Mouse (Mus musculus): ENCODE results near the gene Fyn. TPM values are rescaled to one million over a fixed set of nuclear protein-coding genes. Genes with fewer than 3 reads are reported as not detected.

Gene Fyn
- polyA plus RNA-seq, 1 experiment from 2014 or later, result 79.1 TPM

- H3K4me1 ChIP-seq (replicated peaks), result peaks cover 54% of the 10 kb centered on the region
- H3K9me3 ChIP-seq, result no peaks in the 10 kb centered on the region
- no peak overlapping the region for H3K4me2 ChIP-seq
- no peak for ATAC-seq (ENCODE audit: low FRiP score, low read depth)
- WGBS, result 69% methylated on average over 8 of the region's 8 CpGs
- H3K36me3 ChIP-seq, result no peaks in the 10 kb centered on the region
- no peak overlapping the region for H3K9ac ChIP-seq
- no peak overlapping the region for H3K4me3 ChIP-seq
- no peaks in the 10 kb centered on the region for H3K27me3 ChIP-seq
- H3K27ac ChIP-seq (replicated peaks), result no peak overlapping the region
Measured at GRCm38 (mm10) chr10:39434758-39435448, 66.2 kb downstream of the Fyn start.

DNA sequence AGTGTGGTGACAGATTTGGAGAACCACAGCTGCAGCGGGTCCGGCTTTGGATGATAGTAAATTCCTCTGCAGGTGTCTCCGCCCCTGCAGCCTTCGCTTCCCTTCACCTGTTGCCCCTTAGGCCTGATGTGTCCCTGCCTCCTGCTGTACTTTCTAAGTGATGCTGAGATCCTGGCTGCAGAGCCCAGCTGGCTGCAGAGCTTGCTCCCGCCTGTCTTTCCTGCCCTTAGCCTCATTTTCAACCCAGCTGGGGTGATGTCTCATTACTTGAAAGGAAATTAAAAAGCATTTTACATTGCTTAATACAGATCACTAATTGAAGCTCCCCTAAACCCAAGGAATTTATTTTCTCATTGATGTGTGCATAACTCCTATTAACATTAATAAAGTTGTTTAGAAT lies 70.2 kb downstream of the Fyn start:
- Histone ChIP-seq H3K9me3 (no peaks in the 10 kb centered on the region), H3K4me3 (no peak overlapping the region), H3K27me3 (no peaks in the 10 kb centered on the region), H3K36me3 (no peaks in the 10 kb centered on the region), H3K4me1 (replicated peaks) (peaks cover 40% of the 10 kb centered on the region), H3K9ac (no peak overlapping the region), H3K27ac (replicated peaks) (0 out of 2 replicates have a peak overlapping the region, but pooled peaks have one; percentile 17), H3K4me2 (no peak overlapping the region)
- 62% methylated on average over 5 of the region's 5 CpGs for WGBS
- no peak for ATAC-seq (ENCODE audit: low FRiP score, low read depth)

DNA sequence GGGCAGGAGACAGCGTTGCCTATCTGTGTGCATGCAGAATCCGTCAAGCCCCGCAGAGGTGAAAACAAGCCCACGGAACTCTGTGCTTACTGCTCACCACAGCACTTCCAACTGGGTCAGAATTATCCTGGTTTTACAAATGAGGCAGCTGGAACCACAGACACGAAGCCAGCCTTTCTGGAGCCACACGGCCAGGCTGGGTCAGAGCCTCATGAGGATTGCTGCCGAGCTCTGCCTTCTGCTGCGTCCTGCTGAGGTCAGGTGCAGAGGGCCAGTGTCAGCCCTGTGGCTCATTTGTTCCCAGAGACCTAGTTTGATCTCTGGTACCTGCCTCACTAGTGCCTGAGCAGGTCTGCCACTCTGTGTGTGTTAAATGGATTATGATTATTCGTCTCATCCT lies 71.9 kb downstream of the Fyn start:
- no peak overlapping the region for H3K4me3 ChIP-seq

DNA sequence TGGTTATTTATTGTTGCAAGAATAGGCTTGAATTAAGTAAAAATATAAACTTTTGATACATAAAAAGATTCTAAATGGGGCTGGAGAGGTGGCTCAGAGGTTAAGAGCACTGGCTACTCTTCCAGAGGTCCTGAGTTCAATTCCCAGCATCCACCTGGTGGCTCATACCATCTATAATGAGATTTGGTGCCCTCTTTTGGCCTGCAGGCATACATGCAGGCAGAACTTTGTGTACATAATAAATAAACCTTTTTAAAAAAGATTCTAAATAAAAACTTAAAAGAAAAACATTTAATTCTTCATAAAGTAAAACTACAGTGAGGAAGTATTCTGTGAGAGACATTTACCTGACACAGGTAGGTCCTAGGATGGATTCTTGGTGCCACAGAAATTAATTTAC lies 73.0 kb downstream of the Fyn start:
- no peak overlapping the region for H3K4me2 ChIP-seq
- no peak for ATAC-seq (ENCODE audit: low FRiP score, low read depth)

More for the DNA sequence above, 71.9 kb downstream of the Fyn start:
- no peaks in the 10 kb centered on the region for H3K9me3 ChIP-seq
- H3K9ac ChIP-seq, result no peak overlapping the region
- H3K27me3 ChIP-seq, result no peaks in the 10 kb centered on the region
- H3K4me1 ChIP-seq (replicated peaks), result peaks cover 31% of the 10 kb centered on the region
- 54% methylated on average over 9 of the region's 9 CpGs for WGBS
- ATAC-seq (ENCODE audit: low FRiP score, low read depth), result no peak
- 0 out of 2 replicates have a peak overlapping the region, but pooled peaks have one; percentile 7 for H3K27ac ChIP-seq (replicated peaks)
- H3K36me3 ChIP-seq, result no peaks in the 10 kb centered on the region
- H3K4me2 ChIP-seq, result no peak overlapping the region

DNA sequence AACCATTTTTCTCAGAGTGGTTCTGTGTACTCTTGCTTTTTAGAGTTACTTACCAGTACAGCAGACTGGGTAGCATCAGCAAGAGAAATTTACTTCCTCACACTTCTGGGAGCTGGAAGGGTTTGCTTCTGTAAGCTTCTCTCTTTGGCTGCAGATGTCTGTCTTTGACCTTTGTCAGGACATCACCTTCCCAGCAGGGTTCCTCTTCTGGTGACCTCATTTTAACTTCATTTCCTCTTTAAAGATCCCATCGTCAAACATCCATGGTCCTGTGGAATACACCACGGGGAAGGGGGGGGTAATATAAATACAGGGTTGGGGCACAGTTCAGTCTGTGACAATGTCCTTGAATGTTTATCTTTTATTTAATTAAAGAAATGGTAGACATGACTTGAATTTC lies 74.5 kb downstream of the Fyn start:
- peaks cover 43% of the 10 kb centered on the region for H3K4me1 ChIP-seq (replicated peaks)
- H3K27ac ChIP-seq (replicated peaks), result no peak overlapping the region
- no peak for ATAC-seq (ENCODE audit: low FRiP score, low read depth)
- H3K4me3 ChIP-seq, result no peak overlapping the region
- 67% methylated on average over 2 of the region's 2 CpGs for WGBS
- no peak overlapping the region for H3K4me2 ChIP-seq
- H3K27me3 ChIP-seq, result no peaks in the 10 kb centered on the region
- no peaks in the 10 kb centered on the region for H3K9me3 ChIP-seq
- H3K36me3 ChIP-seq, result no peaks in the 10 kb centered on the region
- no peak overlapping the region for H3K9ac ChIP-seq

More for the DNA sequence above, 73.0 kb downstream of the Fyn start:
- Histone ChIP-seq H3K4me3 (no peak overlapping the region), H3K27me3 (no peaks in the 10 kb centered on the region), H3K27ac (replicated peaks) (no peak overlapping the region), H3K9ac (no peak overlapping the region), H3K4me1 (replicated peaks) (peaks cover 37% of the 10 kb centered on the region), H3K9me3 (no peaks in the 10 kb centered on the region), H3K36me3 (no peaks in the 10 kb centered on the region)

GRCm38 (mm10) chr10:39443947-39444346 lies 75.3 kb downstream of the Fyn start:
- Histone ChIP-seq H3K9me3 (no peaks in the 10 kb centered on the region), H3K27me3 (no peaks in the 10 kb centered on the region), H3K4me2 (no peak overlapping the region), H3K4me3 (no peak overlapping the region), H3K9ac (no peak overlapping the region), H3K4me1 (replicated peaks) (peaks cover 43% of the 10 kb centered on the region), H3K36me3 (no peaks in the 10 kb centered on the region), H3K27ac (replicated peaks) (no peak overlapping the region)
- no peak for ATAC-seq (ENCODE audit: low FRiP score, low read depth)

DNA sequence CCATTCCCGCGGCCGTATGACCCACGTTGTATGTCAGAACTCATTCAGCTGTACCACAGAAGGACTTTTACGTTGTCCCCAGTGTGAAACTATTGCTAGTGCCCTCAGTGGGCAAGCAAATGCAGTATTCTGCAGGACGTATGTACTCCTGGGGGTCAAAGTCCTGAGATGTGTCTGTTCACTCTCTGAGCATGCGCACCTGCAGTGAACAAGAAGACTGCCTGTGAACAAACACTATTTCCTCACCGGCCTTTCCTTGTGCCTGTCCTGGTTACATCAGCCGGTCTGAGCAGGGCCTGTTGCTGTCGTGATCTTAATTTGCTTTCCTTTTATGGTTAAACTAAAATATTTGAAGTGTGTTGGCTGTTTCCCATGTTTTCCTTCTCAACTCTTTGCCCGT lies 77.2 kb downstream of the Fyn start:
- no peak overlapping the region for H3K9ac ChIP-seq
- WGBS, result 91% methylated on average over 11 of the region's 11 CpGs
- H3K27me3 ChIP-seq, result no peaks in the 10 kb centered on the region
- H3K4me1 ChIP-seq (replicated peaks), result peaks cover 45% of the 10 kb centered on the region
- no peak overlapping the region for H3K4me3 ChIP-seq
- H3K9me3 ChIP-seq, result no peaks in the 10 kb centered on the region
- no peak overlapping the region for H3K27ac ChIP-seq (replicated peaks)
- H3K4me2 ChIP-seq, result no peak overlapping the region
- H3K36me3 ChIP-seq, result no peaks in the 10 kb centered on the region
- ATAC-seq (ENCODE audit: low FRiP score, low read depth), result no peak

- ATAC-seq (ENCODE audit: low FRiP score, low read depth), result no peak
- no peak overlapping the region for H3K9ac ChIP-seq
- no peaks in the 10 kb centered on the region for H3K36me3 ChIP-seq
- H3K9me3 ChIP-seq, result no peaks in the 10 kb centered on the region
- H3K4me3 ChIP-seq, result no peak overlapping the region
- no peak overlapping the region for H3K4me2 ChIP-seq
- H3K27ac ChIP-seq (replicated peaks), result no peak overlapping the region
- no peaks in the 10 kb centered on the region for H3K27me3 ChIP-seq
- WGBS, result 87% methylated on average over 5 of the region's 5 CpGs
- peaks cover 51% of the 10 kb centered on the region for H3K4me1 ChIP-seq (replicated peaks)
Measured at GRCm38 (mm10) chr10:39446706-39447105, 78.1 kb downstream of the Fyn start.

DNA sequence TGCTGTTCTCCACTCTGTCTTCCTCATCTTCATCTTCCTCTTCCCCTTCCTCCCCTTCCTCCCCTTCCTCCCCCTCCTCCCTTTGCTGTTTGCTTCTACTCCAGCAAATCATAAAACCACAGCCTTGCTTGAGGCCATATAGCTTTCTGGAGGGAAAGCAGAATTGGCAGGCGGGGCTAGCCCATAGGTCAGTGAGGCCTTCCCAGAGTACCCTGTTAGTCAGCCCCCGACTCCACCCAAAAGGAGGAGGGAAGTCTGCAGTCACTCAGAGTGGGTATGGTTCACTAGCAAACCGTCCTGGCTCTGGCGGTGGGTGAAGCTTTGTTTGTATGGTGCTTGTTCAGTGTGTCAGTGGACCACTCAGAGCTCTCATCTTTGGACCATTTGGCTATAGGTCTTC lies 80.5 kb downstream of the Fyn start:
- H3K27ac ChIP-seq (replicated peaks), result no peak overlapping the region
- WGBS, result 72% methylated on average over 4 of the region's 4 CpGs
- 0 out of 2 replicates have a peak, but pooled peaks have one; percentile 10 for ATAC-seq (ENCODE audit: low FRiP score, low read depth)
- H3K4me1 ChIP-seq (replicated peaks), result peaks cover 68% of the 10 kb centered on the region
- no peaks in the 10 kb centered on the region for H3K27me3 ChIP-seq
- H3K4me3 ChIP-seq, result no peak overlapping the region
- H3K9me3 ChIP-seq, result no peaks in the 10 kb centered on the region
- H3K9ac ChIP-seq, result no peak overlapping the region
- H3K4me2 ChIP-seq, result no peak overlapping the region
- no peaks in the 10 kb centered on the region for H3K36me3 ChIP-seq

DNA sequence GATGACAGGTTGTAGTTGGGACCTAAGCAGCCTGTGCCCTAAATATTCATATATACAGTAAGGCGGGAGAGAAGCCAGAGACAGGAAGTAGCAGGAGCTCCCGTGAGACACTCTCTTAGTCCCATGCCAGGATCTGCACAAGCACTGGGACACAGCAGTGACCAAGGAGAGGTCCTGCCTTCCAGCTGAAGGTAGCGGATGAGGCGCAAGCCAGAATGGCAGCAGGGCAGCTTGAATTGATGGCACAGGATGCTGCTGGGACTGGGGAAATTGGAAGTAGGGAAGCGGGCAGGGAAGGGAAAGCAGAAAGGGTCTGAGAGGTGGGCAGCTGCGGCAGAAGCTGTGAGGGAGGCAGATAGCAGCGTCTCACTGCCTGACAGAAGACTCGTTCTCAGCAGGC lies 81.7 kb downstream of the Fyn start:
- H3K9ac ChIP-seq, result no peak overlapping the region
- no peaks in the 10 kb centered on the region for H3K27me3 ChIP-seq
- H3K4me2 ChIP-seq, result no peak overlapping the region
- H3K4me1 ChIP-seq (replicated peaks), result peaks cover 69% of the 10 kb centered on the region
- peak overlapping the region; percentile 28; the same call in 1 of the 2 replicates for H3K27ac ChIP-seq (replicated peaks)
- no peaks in the 10 kb centered on the region for H3K9me3 ChIP-seq
- 53% methylated on average over 8 of the region's 8 CpGs for WGBS
- no peaks in the 10 kb centered on the region for H3K36me3 ChIP-seq
- ATAC-seq (ENCODE audit: low FRiP score, low read depth), result no peak
- H3K4me3 ChIP-seq, result no peak overlapping the region

- peaks cover 69% of the 10 kb centered on the region for H3K4me1 ChIP-seq (replicated peaks)
Measured at GRCm38 (mm10) chr10:39451065-39451464, 82.4 kb downstream of the Fyn start.

GRCm38 (mm10) chr10:39451918-39452624 lies 83.4 kb downstream of the Fyn start:
- 44% methylated on average over 8 of the region's 8 CpGs for WGBS
- H3K9ac ChIP-seq, result no peak overlapping the region
- no peaks in the 10 kb centered on the region for H3K9me3 ChIP-seq
- peaks cover 69% of the 10 kb centered on the region for H3K4me1 ChIP-seq (replicated peaks)
- H3K36me3 ChIP-seq, result no peaks in the 10 kb centered on the region
- no peak overlapping the region for H3K4me3 ChIP-seq
- no peak overlapping the region for H3K4me2 ChIP-seq
- ATAC-seq (ENCODE audit: low FRiP score, low read depth), result no peak
- H3K27me3 ChIP-seq, result no peaks in the 10 kb centered on the region
- no peak overlapping the region; the same call in 1 of the 2 replicates for H3K27ac ChIP-seq (replicated peaks)

More at GRCm38 (mm10) chr10:39451065-39451464, 82.4 kb downstream of the Fyn start:
- Histone ChIP-seq H3K4me2 (no peak overlapping the region), H3K27me3 (no peaks in the 10 kb centered on the region), H3K36me3 (no peaks in the 10 kb centered on the region), H3K4me3 (no peak overlapping the region), H3K27ac (replicated peaks) (no peak overlapping the region; the same call in 1 of the 2 replicates), H3K9ac (no peak overlapping the region), H3K9me3 (no peaks in the 10 kb centered on the region)
- WGBS, result 71% methylated on average over 6 of the region's 6 CpGs
- ATAC-seq (ENCODE audit: low FRiP score, low read depth), result no peak

Data from hindbrain, embryonic 15.5 days (tissue).